ENCODE assay signal across 29 mouse cellular contexts in the genomic region with DNA sequence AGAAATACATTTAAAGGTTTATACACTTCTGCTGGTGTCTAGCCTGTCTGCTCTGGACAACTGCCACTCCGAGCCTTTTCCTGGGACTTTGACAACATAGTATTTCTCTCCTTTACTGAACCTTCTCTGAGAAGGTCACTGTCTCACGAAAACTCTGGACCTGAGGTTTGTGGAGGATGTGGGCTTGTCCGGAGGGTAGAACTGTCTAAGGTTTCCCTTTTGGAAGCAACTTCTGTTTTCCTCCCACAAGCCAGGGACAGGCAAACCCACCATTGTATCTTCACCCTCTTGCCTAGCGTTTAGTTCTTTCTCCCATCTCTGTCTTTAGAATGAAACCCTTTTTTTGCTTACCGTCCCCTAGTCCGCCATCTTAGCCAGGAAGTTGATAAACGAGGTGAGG. TPM values are rescaled to one million over a fixed set of nuclear protein-coding genes. Genes with fewer than 3 reads are reported as not detected.
DNase-seq lines count a peak whose midpoint lies in the region; ATAC-seq and TF ChIP-seq lines count a peak whose summit lies in the region.
"Had no signal": no experiment of that assay in that cellular context is flagged by ENCODE, and none has a peak within 500 bp of the region (broad histone marks: within the 10 kb centered on the region; RNA-seq: fewer than 3 reads in every experiment).

No protein-coding gene starts in this region.

- TF ChIP-seq CTCF in kidney, adult 2 months (conservative IDR thresholded peaks at IDR 0.05; ENCODE audit: insufficient read depth, insufficient read length, low read depth, low read length) = no peak

- H3K27me3 ChIP-seq in heart, embryonic 13.5 days (replicated peaks) = no peaks in the 10 kb centered on the region
- no peaks in the 10 kb centered on the region for H3K27me3 ChIP-seq in heart, embryonic 12.5 days (replicated peaks)
- H3K27me3 ChIP-seq in kidney, embryonic 14.5 days (ENCODE audit: control insufficient read depth, insufficient read depth, low read length) = no peaks in the 10 kb centered on the region
- no peaks in the 10 kb centered on the region for H3K27me3 ChIP-seq in kidney, adult 2 months (replicated peaks; ENCODE audit: control insufficient read depth, insufficient read depth, low read length)
- peaks cover 57% of the 10 kb centered on the region for H3K27me3 ChIP-seq in megakaryocyte, embryonic 14.5 days (replicated peaks)
- H3K27me3 ChIP-seq: embryonic facial prominence, embryonic 13.5 days; hindbrain, embryonic 12.5 days; intestine, embryonic 15.5 days; limb, embryonic 15.5 days; liver, embryonic 13.5 days had no signal

- no peak for ATAC-seq in heart, embryonic 13.5 days (ENCODE audit: extremely low read depth, insufficient number of reproducible peaks, low FRiP score, low TSS enrichment)
- no peak for ATAC-seq in heart, embryonic 12.5 days (ENCODE audit: insufficient number of reproducible peaks, low FRiP score)
- no peak for ATAC-seq in kidney, embryonic 14.5 days (ENCODE audit: low FRiP score, low TSS enrichment)
- no peak for ATAC-seq in megakaryocyte, adult 5-6 weeks (ENCODE audit: poor library complexity, severe bottlenecking)
- ATAC-seq in megakaryocyte progenitor cell, adult 5-6 weeks (replicated peaks; ENCODE audit: poor library complexity) = 0 out of 2 replicates have a peak, but pooled peaks have one; percentile 31
- ATAC-seq: CD4-positive, CD25-positive, alpha-beta regulatory T cell, adult 4 months; forebrain, embryonic 16.5 days; hindbrain, postnatal 0 days; intestine, embryonic 15.5 days had no signal

- no peak overlapping the region for H3K9ac ChIP-seq in heart, embryonic 13.5 days
- H3K9ac ChIP-seq in heart, embryonic 12.5 days = no peak overlapping the region
- H3K9ac ChIP-seq in kidney, embryonic 14.5 days (ENCODE audit: low read depth, low read length) = no peak overlapping the region
- H3K9ac ChIP-seq: embryonic facial prominence, embryonic 13.5 days; hindbrain, embryonic 12.5 days; intestine, embryonic 15.5 days; limb, embryonic 15.5 days; liver, embryonic 13.5 days had no signal

- DNase-seq in kidney, adult 2 months = no peak
- DNase-seq in left cerebral cortex, postnatal 25 days (ENCODE audit: low spot score in 2 of 2) = no peak
- DNase-seq: adrenal gland, postnatal 14 days; cerebellum, adult 11-12 months; cerebellum, adult 9-11 months; gastrocnemius, postnatal 10 days; heart, postnatal 14 days; kidney, adult 9 months; kidney, postnatal 4 days; left cerebral cortex, postnatal 4 days; liver, embryonic 13.5 days; lung, adult 18-20 months; lung, postnatal 14 days; midbrain, embryonic 14.5 days; thymus, postnatal 14 days had no signal

- intact Hi-C loops in left cerebral cortex, postnatal 25 days (cut with DNase I) = no loop called here

- H3K27ac ChIP-seq in heart, embryonic 13.5 days (replicated peaks) = peak overlapping the region; percentile 43; the same call in 1 of the 2 replicates
- no peak overlapping the region for H3K27ac ChIP-seq in heart, embryonic 12.5 days (ENCODE audit: poor library complexity, severe bottlenecking)
- 0 out of 2 replicates have a peak overlapping the region, but pooled peaks have one; percentile 47 for H3K27ac ChIP-seq in kidney, embryonic 14.5 days (ENCODE audit: low read depth, low read length)
- H3K27ac ChIP-seq in kidney, adult 2 months (ENCODE audit: insufficient read depth, low read depth, low read length) = no peak overlapping the region
- H3K27ac ChIP-seq: embryonic facial prominence, embryonic 13.5 days; hindbrain, embryonic 12.5 days; hindbrain, postnatal 0 days; intestine, embryonic 15.5 days; limb, embryonic 15.5 days; liver, embryonic 13.5 days had no signal

- no peaks in the 10 kb centered on the region for H3K9me3 ChIP-seq in heart, embryonic 13.5 days
- no peaks in the 10 kb centered on the region for H3K9me3 ChIP-seq in heart, embryonic 12.5 days (replicated peaks)
- H3K9me3 ChIP-seq in kidney, embryonic 14.5 days (ENCODE audit: control insufficient read depth, low read length) = no peaks in the 10 kb centered on the region
- no peaks in the 10 kb centered on the region for H3K9me3 ChIP-seq in megakaryocyte, embryonic 14.5 days
- H3K9me3 ChIP-seq: embryonic facial prominence, embryonic 13.5 days; hindbrain, embryonic 12.5 days; intestine, embryonic 15.5 days; limb, embryonic 15.5 days; liver, embryonic 13.5 days had no signal

- TF ChIP-seq POLR2A in kidney, adult 2 months (IDR thresholded peaks at IDR 0.05; ENCODE audit: low read depth, low read length) = no peak

- H3K4me3 ChIP-seq in heart, embryonic 13.5 days = no peak overlapping the region
- H3K4me3 ChIP-seq in heart, embryonic 12.5 days = no peak overlapping the region
- H3K4me3 ChIP-seq in kidney, embryonic 14.5 days (ENCODE audit: low read length) = no peak overlapping the region
- no peak overlapping the region for H3K4me3 ChIP-seq in kidney, adult 2 months (ENCODE audit: insufficient read depth, low read depth, low read length)
- H3K4me3 ChIP-seq in megakaryocyte, embryonic 14.5 days (replicated peaks) = peak overlapping the region; percentile 44
- H3K4me3 ChIP-seq: embryonic facial prominence, embryonic 13.5 days; erythroblast, embryonic 14.5 days; hindbrain, embryonic 12.5 days; intestine, embryonic 15.5 days; limb, embryonic 15.5 days; liver, embryonic 13.5 days had no signal

- WGBS in heart, embryonic 13.5 days = 69% methylated on average over 7 of the region's 7 CpGs
- 68% methylated on average over 7 of the region's 7 CpGs for WGBS in heart, embryonic 12.5 days
- 72% methylated on average over 7 of the region's 7 CpGs for WGBS in kidney, embryonic 14.5 days
- WGBS in kidney, adult 2 months = 65% methylated on average over 7 of the region's 7 CpGs

- H3K36me3 ChIP-seq in heart, embryonic 13.5 days = peaks cover 25% of the 10 kb centered on the region
- peaks cover 16% of the 10 kb centered on the region; the same call in 1 of the 2 replicates for H3K36me3 ChIP-seq in heart, embryonic 12.5 days
- H3K36me3 ChIP-seq in kidney, embryonic 14.5 days (ENCODE audit: control insufficient read depth, insufficient read depth, low read length) = peaks cover 12% of the 10 kb centered on the region
- no peaks in the 10 kb centered on the region for H3K36me3 ChIP-seq in kidney, adult 2 months (ENCODE audit: control insufficient read depth, insufficient read depth, low read length)
- no peaks in the 10 kb centered on the region for H3K36me3 ChIP-seq in megakaryocyte, embryonic 14.5 days (replicated peaks; ENCODE audit: low read length)
- H3K36me3 ChIP-seq: hindbrain, embryonic 12.5 days; intestine, embryonic 15.5 days; liver, embryonic 13.5 days had no signal

- H3K4me1 ChIP-seq in heart, embryonic 13.5 days = peaks cover 74% of the 10 kb centered on the region
- H3K4me1 ChIP-seq in heart, embryonic 12.5 days (replicated peaks) = peaks cover 73% of the 10 kb centered on the region
- peaks cover 21% of the 10 kb centered on the region for H3K4me1 ChIP-seq in kidney, embryonic 14.5 days (ENCODE audit: control insufficient read depth, insufficient read depth, low read length)
- H3K4me1 ChIP-seq in kidney, adult 2 months (ENCODE audit: control insufficient read depth, insufficient read depth, low read length) = peaks cover 29% of the 10 kb centered on the region
- H3K4me1 ChIP-seq in megakaryocyte, embryonic 14.5 days = peaks cover 43% of the 10 kb centered on the region

- no peak overlapping the region for H3K4me2 ChIP-seq in heart, embryonic 13.5 days
- H3K4me2 ChIP-seq in heart, embryonic 12.5 days = no peak overlapping the region
- no peak overlapping the region for H3K4me2 ChIP-seq in kidney, embryonic 14.5 days (replicated peaks; ENCODE audit: low read depth, low read length)
- H3K4me2 ChIP-seq: embryonic facial prominence, embryonic 13.5 days; hindbrain, embryonic 12.5 days; intestine, embryonic 15.5 days; limb, embryonic 15.5 days; liver, embryonic 13.5 days had no signal

RNA-seq across cellular contexts. Expression of a gene that starts 9.2 kb away (rescaled TPM):
- 164 TPM in 2 replicates for polyA plus RNA-seq in heart, embryonic 13.5 days (2015; fragmentation: Nextera tagmentation; extraction: Ambion mirVana)
- 240 and 249 TPM in 2 replicates for polyA plus RNA-seq in heart, embryonic 12.5 days (2016; fragmentation: Nextera tagmentation; extraction: Ambion mirVana)
- polyA plus RNA-seq in kidney, embryonic 14.5 days (2014; fragmentation: Nextera tagmentation; extraction: Ambion mirVana) = 169 and 322 TPM in 2 replicates
- polyA plus RNA-seq in kidney, adult 2 months (2012; rRNA removed) = 216 and 304 TPM in 2 replicates
- 0.67 TPM in 1 of 2 replicates, not detected in the other for polyA plus RNA-seq in megakaryocyte, embryonic 14.5 days (2012; ENCODE audit: insufficient read depth, low replicate concordance)
- 0.30 and 1.3 TPM in 2 replicates for total RNA-seq in megakaryocyte, adult 5-6 weeks (2015)
- 0.04 and 1.1 TPM in 2 replicates for total RNA-seq in megakaryocyte, adult 5-6 weeks (2017)
- 0.29 and 0.32 TPM in 2 replicates for total RNA-seq in megakaryocyte progenitor cell, adult 5-6 weeks (2015)
- 0.08 and 1.8 TPM in 2 replicates for total RNA-seq in megakaryocyte progenitor cell, adult 5-6 weeks (2017)
- total RNA-seq in left cerebral cortex, postnatal 25 days (2021) = 10 to 100 TPM; 55.5 to 63.1 TPM

RNA-seq across cellular contexts. Expression of a gene that starts 9.2 kb away (rescaled TPM):
- 66.9 and 71.5 TPM in 2 replicates for polyA plus RNA-seq in heart, embryonic 13.5 days (2015; fragmentation: Nextera tagmentation; extraction: Ambion mirVana)
- polyA plus RNA-seq in heart, embryonic 12.5 days (2016; fragmentation: Nextera tagmentation; extraction: Ambion mirVana) = 117 and 129 TPM in 2 replicates
- polyA plus RNA-seq in kidney, embryonic 14.5 days (2014; fragmentation: Nextera tagmentation; extraction: Ambion mirVana) = 45.1 and 82.2 TPM in 2 replicates
- 75.6 and 83.5 TPM in 2 replicates for polyA plus RNA-seq in kidney, adult 2 months (2012; rRNA removed)
- polyA plus RNA-seq in megakaryocyte, embryonic 14.5 days (2012; ENCODE audit: insufficient read depth, low replicate concordance) = 0.34 and 1.0 TPM in 2 replicates
- 0.02 and 0.07 TPM in 2 replicates for total RNA-seq in megakaryocyte, adult 5-6 weeks (2015)
- total RNA-seq in megakaryocyte, adult 5-6 weeks (2017) = 0.15 and 0.73 TPM in 2 replicates
- 0.22 and 0.29 TPM in 2 replicates for total RNA-seq in megakaryocyte progenitor cell, adult 5-6 weeks (2015)
- total RNA-seq in megakaryocyte progenitor cell, adult 5-6 weeks (2017) = 0.46 and 0.64 TPM in 2 replicates
- total RNA-seq in left cerebral cortex, postnatal 25 days (2021) = 10 to 100 TPM; 47.5 to 52.4 TPM
- polyA plus RNA-seq: CD4-positive, CD25-positive, alpha-beta regulatory T cell, adult 4 months had no signal

Comparison
In these comparisons a context has a peak if more than half of its experiments do, and no peak if none do; other contexts are left out.
1. H3K27ac ChIP-seq: peak in heart, embryonic 13.5 days (single experiment) and kidney, embryonic 14.5 days (single experiment); none in heart, embryonic 12.5 days (single experiment) and kidney, adult 2 months (single experiment).
2. RNA of a gene that starts 9.2 kb away (polyA plus RNA-seq): 169 to 322 TPM in kidney, embryonic 14.5 days, 240 to 249 TPM in heart, embryonic 12.5 days, 216 to 304 TPM in kidney, adult 2 months and 164 TPM in heart, embryonic 13.5 days; 0.67 TPM in megakaryocyte, embryonic 14.5 days; every median in the first group is over 10 times any median in the second.
3. RNA of a gene that starts 9.2 kb away (polyA plus RNA-seq): 117 to 129 TPM in heart, embryonic 12.5 days, 45.1 to 82.2 TPM in kidney, embryonic 14.5 days, 75.6 to 83.5 TPM in kidney, adult 2 months and 66.9 to 71.5 TPM in heart, embryonic 13.5 days; 0.34 to 1.0 TPM in megakaryocyte, embryonic 14.5 days; every median in the first group is over 10 times any median in the second.